Mouse (Mus musculus): ENCODE measurements around the gene Omd. TPM values are rescaled to one million over a fixed set of nuclear protein-coding genes. Genes with fewer than 3 reads are reported as not detected.
A peak's percentile ranks its signal among the peaks of the same experiment; 100 is the strongest.
"Not testable (repeated sequence)": the region's sequence is repeated elsewhere in the genome, so short reads cannot be mapped to it uniquely, and the experiment has no call there.

Gene Omd
- 1.1 and 1.6 TPM in 2 replicates for total RNA-seq (2021)
- long read RNA-seq, partial matches to known transcripts, result 0 of 1 reads
- long read RNA-seq, other reads (novel, unspliced or antisense), result 0 of 1 reads

DNA sequence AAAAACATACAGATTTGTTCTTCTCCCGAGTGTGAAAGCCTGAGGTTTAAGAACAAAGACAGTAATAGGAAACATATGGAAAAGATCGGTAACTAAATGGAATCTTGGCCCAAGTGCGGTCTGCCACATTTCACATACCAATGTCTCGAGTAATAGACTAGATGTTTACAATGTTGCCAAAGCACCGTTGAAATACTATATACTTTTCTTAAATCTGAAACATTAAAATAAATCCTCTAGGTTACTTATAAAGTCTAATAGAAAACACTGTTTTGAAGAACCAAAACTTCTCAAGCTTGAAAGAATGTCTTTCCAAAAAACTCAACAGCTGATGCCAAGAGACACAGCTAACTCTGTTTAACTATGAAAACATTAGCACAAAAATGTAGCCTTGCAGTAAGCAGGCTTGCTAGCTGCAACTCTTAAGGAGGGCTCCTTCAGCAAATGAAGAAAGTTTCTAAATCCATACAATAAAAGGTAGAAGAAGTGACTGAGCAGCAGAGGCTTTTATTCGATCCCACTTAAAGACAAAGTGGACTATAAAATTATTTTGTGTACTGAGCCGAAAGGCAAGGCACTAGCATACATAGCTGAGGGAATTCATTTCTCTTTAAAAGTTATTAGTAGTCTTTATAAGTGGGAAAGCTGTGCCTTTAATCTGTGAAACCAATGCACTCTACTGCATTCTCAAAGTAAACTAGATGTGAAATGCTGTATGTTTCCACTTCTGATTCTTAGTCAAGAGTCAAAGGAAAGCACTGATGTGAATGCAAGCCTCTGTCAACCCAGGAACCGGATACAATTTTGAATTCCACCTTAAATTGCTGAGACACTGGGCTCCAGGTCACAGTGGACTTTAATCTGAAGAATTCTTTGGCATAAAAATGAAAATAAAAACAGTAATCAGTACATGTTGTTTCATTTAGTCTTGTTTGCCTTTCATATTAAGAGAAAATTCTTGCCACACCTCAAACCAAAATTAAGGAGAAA lies at the start of gene Omd:
Omd (plus strand) TSS at position 922 of the 990 bp plus-strand sequence.
- no peak for DNase-seq

DNA sequence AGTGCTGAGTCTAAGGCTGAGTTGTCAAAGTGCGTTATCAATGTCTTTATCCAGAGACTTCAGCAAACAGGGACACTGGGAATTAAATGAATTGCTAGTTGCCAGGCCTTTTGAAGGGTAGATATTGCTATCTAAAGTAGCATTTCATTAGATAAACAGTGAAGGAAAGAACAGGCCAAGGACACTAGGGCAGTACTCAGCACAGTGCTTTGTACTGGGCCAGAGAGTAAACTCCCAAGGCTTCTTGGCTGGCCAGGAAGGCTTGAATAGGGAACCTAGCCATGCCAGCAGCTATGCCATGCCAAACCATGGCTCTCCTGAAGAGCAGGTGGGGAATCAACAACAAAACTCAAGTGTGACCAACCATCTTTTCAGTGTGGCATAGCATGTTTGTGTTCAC lies 45.3 kb upstream of the Omd start:
- DNase-seq, result peak; percentile 12

DNA sequence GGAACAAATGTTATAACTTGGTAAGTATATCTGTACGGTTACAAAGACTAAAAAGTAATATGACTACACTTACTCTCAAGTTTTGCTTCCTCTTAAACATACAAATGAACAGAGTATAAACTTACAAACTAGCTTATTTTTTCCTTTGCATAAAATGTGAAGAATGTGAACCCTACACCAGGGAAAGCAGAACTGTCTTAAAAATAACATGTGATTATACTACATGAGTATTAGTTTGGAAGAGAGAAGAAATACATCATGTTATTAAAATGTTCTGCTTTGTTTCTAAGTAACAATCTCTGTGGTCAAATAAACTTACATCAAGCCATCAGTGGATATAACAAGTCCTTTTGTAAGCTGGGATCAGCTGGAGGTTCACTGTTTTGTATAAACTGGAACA lies 43.6 kb upstream of the Omd start:
- DNase-seq, result no peak

DNA sequence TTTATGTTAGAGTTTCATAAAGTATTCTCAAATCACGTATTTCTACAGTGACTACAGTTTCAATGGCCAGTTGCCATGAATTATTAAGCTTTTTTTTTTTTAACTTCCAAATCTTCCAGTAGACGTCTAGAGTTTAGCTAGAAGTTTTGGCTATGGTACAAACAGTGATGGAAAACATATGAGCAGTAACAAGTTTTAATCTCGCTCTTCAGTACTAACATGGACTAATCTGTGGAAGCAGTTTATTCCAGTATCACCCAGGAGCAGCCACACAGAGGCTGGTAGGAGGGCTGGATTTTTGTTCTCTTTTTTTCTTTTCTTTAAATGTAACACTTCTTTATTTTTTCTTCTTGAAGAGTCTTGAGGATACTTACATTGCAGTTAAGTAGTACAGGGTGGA lies 38.0 kb upstream of the Omd start, which contains the start of gene Aspn:
Aspn (plus strand) TSS at position 165 of the 400 bp plus-strand sequence.
- no peak for DNase-seq

DNA sequence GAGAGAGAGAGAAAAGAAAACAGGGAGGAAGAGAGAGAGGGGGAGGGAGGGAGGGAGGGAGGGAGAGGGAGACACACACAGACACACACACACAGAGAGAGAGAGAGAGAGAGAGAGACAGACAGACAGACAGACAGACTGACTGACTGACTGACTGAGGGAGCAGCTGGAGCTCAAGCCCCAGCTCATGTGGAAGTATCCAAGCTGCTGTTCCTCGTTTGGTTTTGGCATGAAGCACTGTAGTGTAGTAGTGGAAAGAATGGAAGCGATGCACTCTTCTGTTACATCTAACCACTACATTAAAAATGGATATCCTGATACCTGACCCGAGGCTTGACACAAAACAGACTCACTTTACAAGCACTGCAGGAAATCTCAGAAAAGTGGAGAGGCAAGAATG lies 36.6 kb upstream of the Omd start:
- no peak for DNase-seq

DNA sequence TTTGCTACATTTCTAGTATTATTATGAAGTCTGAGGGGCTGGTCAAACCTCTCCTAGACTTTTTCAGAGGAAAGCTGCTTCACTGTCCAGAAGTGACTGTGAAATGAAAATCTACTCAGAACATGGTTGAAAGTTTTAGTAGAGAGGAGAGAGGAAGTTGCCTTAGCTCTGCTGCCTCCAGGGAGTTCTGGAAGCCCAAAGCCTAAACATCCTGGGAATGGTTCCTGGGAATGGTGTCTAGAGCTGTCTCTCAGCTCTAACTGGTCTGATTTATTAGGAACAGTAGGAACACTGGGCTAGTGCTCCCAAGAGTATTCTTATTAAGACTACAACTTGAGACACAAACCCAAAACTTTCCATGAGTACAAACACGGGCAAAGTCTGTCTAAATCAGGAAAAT lies 35.7 kb upstream of the Omd start:
- DNase-seq, result no peak

DNA sequence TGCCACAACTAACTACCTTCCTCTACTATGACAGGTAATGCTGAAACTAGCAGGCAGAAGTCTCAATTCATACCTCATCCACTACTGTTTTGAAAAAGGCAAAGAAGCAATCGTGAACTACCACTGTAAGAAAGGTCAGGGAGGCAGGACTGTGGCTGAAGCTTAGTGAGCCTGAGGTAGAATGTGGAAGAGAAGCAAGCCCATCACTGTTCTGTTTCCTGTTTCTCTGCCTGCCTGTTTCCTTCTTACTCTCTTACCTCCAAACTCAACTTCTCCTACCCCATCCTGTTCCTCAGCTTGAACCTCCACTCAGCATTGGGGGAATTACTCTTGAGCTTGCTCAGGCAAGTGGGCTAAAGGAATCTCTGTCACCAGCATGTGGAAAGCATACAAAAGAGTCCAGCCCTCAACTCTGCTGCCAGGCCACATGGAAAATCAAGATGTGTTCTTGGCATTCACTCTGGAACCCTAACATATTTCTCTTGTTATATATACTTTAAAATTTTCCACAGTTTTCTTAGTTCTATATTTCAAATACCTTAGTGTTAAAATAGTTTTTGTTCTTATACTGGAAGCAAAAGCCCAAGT lies 34.6 kb upstream of the Omd start:
- DNase-seq, result no peak

DNA sequence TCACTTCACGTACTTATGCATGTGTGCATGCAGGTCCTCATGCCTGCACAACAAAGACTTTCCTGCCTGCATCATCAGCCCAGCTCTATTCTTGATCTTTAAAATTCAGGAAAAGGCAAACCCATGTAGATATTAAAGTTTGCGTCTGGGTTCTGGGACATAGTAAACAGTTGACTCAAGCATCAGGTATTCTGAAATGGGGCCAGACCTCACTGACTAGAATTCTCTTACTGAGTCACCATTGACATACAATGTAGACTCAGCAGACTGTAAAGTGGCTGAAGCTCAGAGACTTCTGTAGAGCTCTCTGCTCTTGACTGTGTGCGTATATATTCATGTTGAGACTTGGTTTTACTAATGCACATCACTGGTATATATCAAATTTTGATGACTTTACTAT lies 32.6 kb upstream of the Omd start:
- DNase-seq, result no peak

DNA sequence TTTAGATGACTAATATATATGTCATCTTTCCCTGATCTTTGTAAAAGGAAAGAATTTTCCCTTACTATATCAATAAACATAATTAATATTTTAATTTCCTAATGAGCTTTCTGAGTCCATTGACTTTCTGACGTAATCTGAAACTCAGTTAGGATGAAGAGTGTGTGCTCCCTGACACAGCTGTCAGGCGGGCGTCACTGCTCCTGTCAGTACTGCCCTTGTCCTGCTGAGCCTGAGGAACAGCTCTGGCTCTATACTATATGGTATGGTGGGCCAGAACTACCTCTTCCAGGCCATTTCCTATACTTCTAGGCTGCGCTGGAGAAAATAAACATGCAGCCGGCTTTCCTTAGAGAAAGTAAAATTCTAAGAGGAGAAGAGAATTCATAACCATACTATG lies 27.7 kb upstream of the Omd start:
- DNase-seq, result no peak

DNA sequence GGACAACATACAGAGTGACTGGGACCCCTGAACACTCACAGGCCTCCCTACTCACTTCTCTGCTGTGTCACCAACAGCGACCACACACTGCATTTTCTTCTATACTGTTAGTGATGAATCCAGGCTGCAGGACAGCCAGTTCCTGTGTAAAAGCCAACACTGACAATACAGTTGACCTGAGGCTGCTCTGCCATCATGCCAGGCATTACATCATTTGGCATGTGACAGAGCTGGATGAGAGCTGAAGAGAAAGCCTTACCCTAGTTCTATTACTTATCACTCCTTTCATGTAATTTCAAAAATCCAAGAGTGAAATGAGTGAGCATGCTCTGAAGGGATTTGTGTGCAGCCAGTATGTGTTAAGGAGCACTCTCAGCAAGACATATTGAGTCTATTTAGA lies 26.1 kb upstream of the Omd start:
- no peak for DNase-seq

DNA sequence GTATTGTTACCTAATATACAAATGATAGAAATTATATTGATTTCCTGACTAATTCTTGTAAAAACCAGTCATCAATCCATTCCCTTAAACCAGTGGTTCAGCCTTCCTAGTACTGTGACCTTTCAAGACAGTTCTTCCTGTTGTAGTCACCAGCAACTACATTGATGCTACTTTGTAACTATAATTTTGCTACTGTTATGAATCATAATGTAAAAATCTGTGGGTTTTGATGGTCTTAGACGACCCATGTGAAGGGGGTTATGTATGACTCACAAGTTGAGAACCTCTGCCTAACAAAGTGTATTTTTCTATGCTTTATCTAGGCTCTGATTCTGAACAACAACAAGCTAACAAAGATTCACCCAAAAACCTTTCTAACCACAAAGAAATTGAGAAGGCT lies 25.3 kb upstream of the Omd start:
- DNase-seq, result no peak

DNA sequence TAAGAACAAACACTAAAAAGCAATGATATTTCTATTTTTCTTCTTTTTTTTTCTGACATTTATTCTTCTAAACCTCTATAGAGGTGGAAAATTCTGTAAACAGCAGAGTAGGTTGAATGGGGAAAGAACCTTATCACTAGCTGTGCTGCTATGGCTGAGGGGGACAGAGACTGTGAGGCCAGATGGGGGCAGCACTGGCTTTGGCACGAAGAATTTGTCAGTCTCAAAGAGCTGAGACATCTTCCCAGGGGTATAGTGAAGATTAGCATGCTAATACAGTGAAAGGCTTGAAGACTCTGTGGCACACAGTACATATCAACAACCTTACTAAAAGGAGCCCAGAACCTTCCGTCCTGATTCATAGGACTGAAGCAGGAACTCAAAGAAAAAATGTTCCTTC lies 23.1 kb upstream of the Omd start:
- DNase-seq, result peak; percentile 39

DNA sequence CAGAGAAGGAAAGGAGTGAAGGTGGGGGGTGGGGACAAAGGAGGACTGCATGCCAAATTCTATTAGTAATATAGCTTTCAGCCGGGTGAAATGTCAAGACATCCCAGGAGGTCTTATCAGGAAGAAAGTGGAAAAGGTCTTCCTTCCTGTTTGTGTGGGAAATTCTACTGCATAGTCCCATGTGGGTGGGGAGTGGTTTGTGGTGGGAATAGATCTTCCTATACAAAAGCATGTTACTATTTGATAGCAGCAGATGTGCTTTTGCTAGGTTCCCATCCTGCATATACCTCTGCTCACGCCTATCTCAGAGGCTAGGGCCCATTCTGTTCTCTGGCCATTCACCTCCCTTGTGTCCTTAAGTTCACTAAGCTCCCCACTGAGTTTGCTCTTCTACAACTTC lies 21.4 kb upstream of the Omd start:
- no peak for DNase-seq

DNA sequence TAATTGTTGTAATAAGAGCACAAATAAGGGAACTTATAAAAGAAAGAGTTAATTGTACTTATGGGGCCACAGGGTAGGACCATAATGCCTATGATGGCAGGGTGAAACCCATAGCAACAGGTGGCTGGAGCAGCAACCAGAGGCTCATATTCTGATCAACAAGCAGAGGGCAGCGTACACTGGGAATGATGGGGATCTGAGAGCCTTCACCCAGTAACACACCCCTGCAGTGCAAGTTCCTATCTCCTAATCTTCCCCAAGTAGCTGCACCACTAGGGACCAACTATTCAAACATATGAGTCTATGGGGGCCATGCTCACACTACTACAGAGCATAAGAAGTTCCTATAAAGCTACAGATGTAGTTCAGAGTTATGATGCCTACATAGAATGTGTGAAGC lies 17.9 kb upstream of the Omd start:
- DNase-seq, result no peak

DNA sequence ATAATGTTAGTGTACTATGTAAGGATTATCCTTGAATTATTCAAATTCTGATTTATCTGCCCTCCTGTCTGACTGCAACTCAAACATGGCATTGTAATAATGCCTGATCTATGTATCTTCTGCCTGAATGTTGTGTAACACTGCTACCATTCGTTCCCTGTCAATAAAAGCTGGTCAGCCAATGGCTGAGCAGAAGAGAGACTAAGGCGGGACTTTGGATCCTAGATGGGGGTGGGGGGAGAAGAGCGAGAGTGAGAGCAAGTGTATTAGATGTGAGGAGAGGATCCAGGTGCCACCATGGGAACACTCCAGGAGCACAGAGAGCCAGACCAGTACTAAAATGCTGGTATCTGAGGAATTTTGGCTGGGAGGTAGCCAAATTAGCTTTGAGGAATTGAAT lies 11.9 kb upstream of the Omd start:
- DNase-seq, result no peak

DNA sequence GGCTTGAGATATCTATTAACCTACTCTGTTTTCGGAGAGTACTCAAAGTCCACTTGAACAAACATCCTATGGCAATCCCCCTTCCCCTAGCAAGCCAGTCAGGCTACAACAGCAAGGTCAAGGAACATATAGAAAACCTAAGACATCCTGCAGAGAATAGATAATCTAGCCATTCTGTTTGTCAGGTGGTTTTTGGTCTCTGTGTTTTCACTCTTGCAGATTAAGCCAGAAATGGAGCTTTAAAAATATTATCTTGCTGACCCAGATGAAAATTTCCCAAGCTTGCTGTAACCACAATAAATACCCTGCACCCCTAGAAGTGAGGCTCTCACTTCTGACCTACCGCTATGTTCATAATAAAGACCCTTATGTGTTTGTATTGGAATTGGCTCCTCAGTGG lies 10.8 kb upstream of the Omd start:
- no peak for DNase-seq

DNA sequence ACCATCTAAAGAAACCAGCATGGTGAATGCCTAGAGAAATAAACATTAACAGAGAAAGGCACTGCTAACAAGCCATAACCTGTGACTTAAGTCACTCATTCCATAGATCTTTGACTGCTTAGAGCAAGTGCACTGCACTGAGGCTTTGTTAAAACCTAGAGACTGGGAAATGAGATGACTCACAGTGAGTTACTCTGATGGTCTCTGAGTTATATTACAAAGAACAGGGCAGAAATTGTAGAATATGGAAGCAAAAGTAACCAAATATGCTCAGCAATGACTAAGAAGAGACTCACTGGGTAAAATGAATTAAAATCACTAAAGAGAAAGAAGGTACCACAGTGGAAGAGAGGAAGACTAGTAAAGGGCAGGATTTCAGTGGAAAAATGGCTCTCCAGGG lies 1.6 kb downstream of the Omd start:
- DNase-seq, result no peak

DNA sequence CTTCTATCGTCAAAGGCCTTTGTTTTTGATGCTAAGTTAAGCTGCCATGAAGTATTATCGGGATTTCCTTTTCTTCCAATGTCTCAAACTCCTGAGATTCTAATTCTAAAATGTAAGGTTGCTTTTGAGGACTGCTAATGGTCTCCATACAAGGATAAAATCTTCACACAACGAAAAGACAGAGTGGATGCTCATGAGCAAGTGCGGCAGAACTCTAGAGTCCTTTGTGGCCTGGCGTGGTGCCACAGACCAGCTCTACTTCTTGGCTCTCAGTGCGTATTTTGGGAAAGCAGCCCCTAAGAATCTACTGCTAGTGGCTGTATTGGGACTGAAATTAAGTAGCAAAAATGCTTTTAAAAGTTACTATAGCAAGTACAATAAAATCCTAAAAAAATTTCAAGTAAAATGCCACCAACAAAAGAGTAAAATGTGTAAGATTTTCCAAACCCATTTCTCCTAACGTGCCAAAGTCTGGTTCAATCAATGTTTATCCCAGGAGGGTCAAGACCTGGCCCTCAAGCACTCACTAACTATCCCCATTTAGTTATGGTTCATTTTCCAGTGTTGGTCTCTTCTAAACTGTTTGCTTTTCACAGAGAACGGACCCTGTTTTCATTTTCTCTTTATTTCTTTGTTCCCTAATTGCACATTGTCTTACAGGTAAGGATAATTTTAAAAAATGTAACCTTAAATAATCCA lies 2.2 kb downstream of the Omd start:
- DNase-seq, result no peak

DNA sequence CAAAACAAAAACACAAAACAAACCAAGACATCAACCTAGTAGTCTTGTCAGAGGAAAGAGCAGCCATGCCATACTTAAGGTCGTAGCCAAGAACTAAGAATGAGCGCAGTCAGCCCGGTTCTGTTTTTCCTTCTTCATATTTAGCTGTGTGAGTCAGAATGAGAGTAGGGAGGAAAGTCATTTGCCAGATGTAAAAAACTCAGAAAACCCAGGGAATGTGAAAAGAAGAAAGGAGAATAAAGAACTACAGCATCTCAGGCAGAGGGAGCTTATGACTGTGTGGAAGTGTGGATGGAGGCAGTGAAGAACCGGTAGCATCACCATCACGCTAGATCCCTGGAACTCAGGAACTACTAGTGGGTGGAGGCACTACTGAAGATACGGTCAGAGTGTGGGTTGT lies 3.8 kb downstream of the Omd start:
- no peak for DNase-seq

DNA sequence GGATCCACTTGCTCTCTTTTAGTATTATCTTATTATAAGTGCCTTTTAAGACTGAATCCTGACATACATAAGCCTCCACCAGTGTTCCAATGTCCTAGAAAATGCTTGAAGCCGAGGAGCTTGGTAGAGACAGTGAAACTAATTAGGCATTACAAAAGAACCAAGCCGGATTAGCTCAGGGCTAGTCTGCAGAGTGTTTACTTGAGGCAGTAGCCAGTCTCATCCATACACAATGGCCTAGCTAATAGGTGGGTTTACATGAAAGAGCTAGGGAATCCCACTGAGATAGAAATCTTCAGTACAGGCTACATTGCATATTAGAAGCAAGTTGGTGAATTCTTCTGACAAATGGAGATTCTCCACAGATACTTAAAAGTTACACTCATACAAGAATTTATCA lies 20.3 kb downstream of the Omd start:
- DNase-seq, result not testable (repeated sequence)

DNA sequence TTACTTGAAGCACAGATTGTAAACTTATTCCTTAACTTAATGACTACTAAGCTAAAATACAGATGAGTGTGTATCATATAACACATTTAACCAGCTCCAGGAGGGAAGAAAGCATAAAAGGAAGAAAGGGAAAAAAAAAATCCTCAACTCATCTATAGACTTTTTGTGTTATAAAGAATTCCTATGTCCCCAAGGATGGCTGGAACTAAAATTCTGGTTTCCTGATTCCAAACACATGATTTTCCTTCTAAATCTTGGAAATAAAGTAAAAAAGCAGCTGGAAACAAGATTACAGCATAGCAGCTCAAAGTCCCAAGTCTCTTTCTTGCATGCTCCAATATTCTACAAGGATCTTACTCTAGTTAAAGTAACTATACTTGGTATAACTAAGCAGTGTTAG lies 21.3 kb downstream of the Omd start:
- no peak for DNase-seq

DNA sequence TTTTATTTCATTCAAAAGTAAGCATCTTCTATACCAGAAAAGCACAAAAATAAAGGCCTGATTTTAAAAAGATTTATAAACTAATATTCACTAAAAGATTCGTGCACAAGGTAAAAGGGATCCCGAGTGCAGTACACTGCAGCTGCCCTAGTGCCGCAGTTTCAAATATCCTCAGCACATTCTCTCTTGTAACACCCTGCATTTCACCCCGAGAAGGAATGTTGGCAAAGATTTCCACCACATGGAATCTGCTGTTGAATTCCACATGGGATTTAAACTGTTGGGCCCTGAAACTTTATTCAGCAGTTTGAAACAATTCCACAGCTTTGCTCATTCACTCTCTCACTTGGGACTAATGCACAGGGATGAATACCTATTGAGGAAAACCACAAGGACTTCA lies 25.5 kb downstream of the Omd start, which contains the start of gene Ogn:
Ogn (plus strand) TSS at position 333 of the 400 bp plus-strand sequence.
- no peak for DNase-seq
